In the genomic region with DNA sequence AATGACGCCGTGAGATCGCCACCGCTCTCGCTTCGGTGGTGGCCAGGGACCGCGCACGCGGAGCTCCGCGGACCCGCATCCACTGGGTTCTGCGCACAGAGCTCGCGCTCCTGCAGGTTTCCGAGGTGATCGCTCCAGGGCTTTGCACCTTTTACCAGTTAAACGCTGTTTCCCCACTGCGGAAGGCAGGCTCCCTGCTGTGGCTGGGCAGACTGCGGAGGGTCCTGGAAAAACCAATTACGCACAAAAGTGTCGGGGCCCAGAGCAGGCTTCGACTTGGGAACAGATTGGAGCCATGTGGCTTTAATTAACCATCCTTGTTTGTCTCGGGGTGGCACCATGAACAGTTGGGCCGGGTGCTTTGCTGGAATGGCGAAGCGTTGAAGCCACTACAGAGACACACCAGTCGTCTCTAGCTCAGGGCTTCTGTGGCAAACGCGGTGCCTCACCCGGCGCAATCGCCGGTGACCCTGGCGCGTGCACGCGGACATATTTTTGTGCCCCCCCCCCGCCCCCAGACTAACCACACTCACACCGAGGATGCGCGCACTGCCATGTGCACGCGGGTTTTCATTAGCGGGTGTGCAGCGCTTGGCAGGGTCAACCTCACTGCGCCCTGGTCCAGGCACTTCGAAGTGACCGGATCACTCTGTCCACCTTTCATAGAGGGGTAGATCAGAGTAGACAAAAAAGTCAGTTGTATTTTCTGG, we compare ENCODE assay signal across 9 mouse cellular contexts. TPM values are rescaled to one million over a fixed set of nuclear protein-coding genes. Genes with fewer than 3 reads are reported as not detected.
A peak's percentile ranks its signal among the peaks of the same experiment; 100 is the strongest.
DNase-seq lines count a peak whose midpoint lies in the region; ATAC-seq and TF ChIP-seq lines count a peak whose summit lies in the region.
"Had no signal": no experiment of that assay in that cellular context is flagged by ENCODE, and none has a peak within 500 bp of the region (broad histone marks: within the 10 kb centered on the region; RNA-seq: fewer than 3 reads in every experiment).

No protein-coding gene starts in this region.

- H3K27me3 ChIP-seq in midbrain, embryonic 11.5 days (ENCODE audit: control insufficient read depth, insufficient read depth, low read length), result peaks cover 40% of the 10 kb centered on the region

- TF ChIP-seq POLR2A in lung, adult 2 months (IDR thresholded peaks at IDR 0.05; ENCODE audit: borderline replicate concordance, extremely low read depth, low read depth, low read length), result no peak

- H3K9ac ChIP-seq in midbrain, embryonic 11.5 days (ENCODE audit: low read length), result 0 out of 2 replicates have a peak overlapping the region, but pooled peaks have one; percentile 5

- H3K4me2 ChIP-seq in midbrain, embryonic 11.5 days, result peak overlapping the region; percentile 49

- H3K4me3 ChIP-seq in lung, adult 2 months (replicated peaks; ENCODE audit: extremely low read depth, low read depth, low read length), result peak overlapping the region; percentile 82
- peak overlapping the region; percentile 34 for H3K4me3 ChIP-seq in midbrain, embryonic 11.5 days (ENCODE audit: low read depth, low read length)

- no peak overlapping the region for H3K27ac ChIP-seq in midbrain, embryonic 11.5 days (ENCODE audit: low read depth, low read length)
- H3K27ac ChIP-seq: macrophage had no signal

- no peaks in the 10 kb centered on the region for H3K4me1 ChIP-seq in lung, adult 2 months (ENCODE audit: control insufficient read depth, insufficient read depth, low read length)
- peaks cover 13% of the 10 kb centered on the region for H3K4me1 ChIP-seq in midbrain, embryonic 11.5 days (ENCODE audit: control insufficient read depth, insufficient read depth, low read length)

- WGBS in lung, adult 2 months, result 2% methylated on average over 50 of the region's 50 CpGs
- under 1% methylated on average over 50 of the region's 50 CpGs for WGBS in midbrain, embryonic 11.5 days

- no peak for TF ChIP-seq CTCF in lung, adult 2 months (IDR thresholded peaks at IDR 0.05; ENCODE audit: insufficient read depth, low read length)

- H3K36me3 ChIP-seq in midbrain, embryonic 11.5 days (ENCODE audit: control insufficient read depth, insufficient read depth, low read length), result no peaks in the 10 kb centered on the region

- H3K9me3 ChIP-seq in midbrain, embryonic 11.5 days (ENCODE audit: control insufficient read depth, low read length), result no peaks in the 10 kb centered on the region

- DNase-seq in lung, adult 2 months, result no peak
- no peak for DNase-seq in lung, postnatal 10 days
- peak; percentile 36 to 64 for DNase-seq in adrenal gland, postnatal 36 days
- peak; percentile 55 for DNase-seq in kidney, postnatal 10 days
- peak; percentile 94 for DNase-seq in midbrain, embryonic 11.5 days (ENCODE audit: low spot score, missing footprints)
- no peak for DNase-seq in thymus, adult 18-20 months

- peak; percentile 58; the same call in 1 of the 2 replicates for ATAC-seq in frontal cortex, adult (ENCODE audit: low TSS enrichment)
- 0 out of 2 replicates have a peak, but pooled peaks have one; percentile 30 for ATAC-seq in midbrain, embryonic 11.5 days (ENCODE audit: low FRiP score)
- no peak for ATAC-seq in erythroid progenitor cell, adult 5-6 weeks (replicated peaks; ENCODE audit: low FRiP score, poor library complexity, severe bottlenecking)

RNA-seq across cellular contexts. Expression of gene Lamb1, which starts 0.8 kb away (rescaled TPM):
- polyA plus RNA-seq in lung, adult 2 months (2012; rRNA removed), result 48.4 and 53.4 TPM in 2 replicates
- 100 to 1,000 TPM; 121 to 201 TPM for total RNA-seq in adrenal gland, postnatal 36 days (2021)
- polyA plus RNA-seq in midbrain, embryonic 11.5 days (2014; fragmentation: Nextera tagmentation; extraction: Ambion mirVana), result 17.3 and 18.5 TPM in 2 replicates
- total RNA-seq in erythroid progenitor cell, adult 5-6 weeks (2015; ENCODE audit: low replicate concordance), result 1.1 TPM in 1 of 2 replicates, not detected in the other
- 0.64 and 1.1 TPM in 2 replicates for total RNA-seq in erythroid progenitor cell, adult 5-6 weeks (2017; ENCODE audit: low replicate concordance)

RNA-seq across cellular contexts. Expression of gene Gm6993, which starts 25.3 kb away (rescaled TPM):
- polyA plus RNA-seq in lung, adult 2 months (2012; rRNA removed), result not detected in 2 replicates
- not detected for total RNA-seq in adrenal gland, postnatal 36 days (2021)
- polyA plus RNA-seq in midbrain, embryonic 11.5 days (2014; fragmentation: Nextera tagmentation; extraction: Ambion mirVana), result not detected in 2 replicates
- total RNA-seq in erythroid progenitor cell, adult 5-6 weeks (2015; ENCODE audit: low replicate concordance), result not detected in 2 replicates
- total RNA-seq in erythroid progenitor cell, adult 5-6 weeks (2017; ENCODE audit: low replicate concordance), result not detected in 2 replicates
- polyA plus RNA-seq: macrophage had no signal

Comparison
In these comparisons a context has a peak if more than half of its experiments do, and no peak if none do; other contexts are left out.
1. DNase-seq: peak in adrenal gland, postnatal 36 days (2 of 2), kidney, postnatal 10 days (single experiment) and midbrain, embryonic 11.5 days (single experiment); none in lung, adult 2 months (single experiment), lung, postnatal 10 days (single experiment) and thymus, adult 18-20 months (0 of 2).
2. RNA of gene Lamb1, which starts 0.8 kb away (total RNA-seq): 121 to 201 TPM in adrenal gland, postnatal 36 days; 0.64 to 1.1 TPM in erythroid progenitor cell, adult 5-6 weeks; every median in the first group is over 10 times any median in the second.